Mouse (Mus musculus) cortical plate, adult 2 months (tissue): ENCODE measurements around the gene Actbl2.

Experiments used
- CTCF ChIP-seq: fragments of 200-500 bp; IDR thresholded peaks from 2 replicates; pipeline ENCODE4 v1.5.1; 2011; ENCODE audit warnings: mild to moderate bottlenecking, control low read depth, low read length; ENCODE audit not compliant: insufficient read depth; ENCODE audit errors: extremely low read depth
- POLR2A ChIP-seq: fragments of 200-500 bp; IDR thresholded peaks from 2 replicates; pipeline ENCODE4 v1.6.1; 2011; ENCODE audit warnings: mild to moderate bottlenecking, low read length, control low read depth; ENCODE audit not compliant: insufficient read depth; ENCODE audit errors: extremely low read depth

- TF ChIP-seq POLR2A = no peak
- TF ChIP-seq CTCF = no peak
Observed at GRCm38 (mm10) chr13:111304736-111305135, 49.9 kb downstream of the Actbl2 start.
